In genomic region chr15:27771581-27771980, GRCm38 (mm10) we compare ENCODE assay signal across 10 mouse cellular contexts.
A peak's percentile ranks its signal among the peaks of the same experiment; 100 is the strongest.
DNase-seq lines count a peak whose midpoint lies in the region; ATAC-seq and TF ChIP-seq lines count a peak whose summit lies in the region.
"Had no signal": no experiment of that assay in that cellular context is flagged by ENCODE, and none has a peak within 500 bp of the region (broad histone marks: within the 10 kb centered on the region; RNA-seq: fewer than 3 reads in every experiment).

No protein-coding gene starts in this region.

- H3K27me3 ChIP-seq in kidney, embryonic 15.5 days: no peaks in the 10 kb centered on the region
- no peaks in the 10 kb centered on the region for H3K27me3 ChIP-seq in lung, postnatal 0 days (replicated peaks; ENCODE audit: insufficient read depth, low read length)
- H3K27me3 ChIP-seq: liver, embryonic 12.5 days had no signal

- H3K27ac ChIP-seq in kidney, embryonic 15.5 days: peak overlapping the region; percentile 81
- H3K27ac ChIP-seq in embryonic fibroblast, embryonic 13.5 days (ENCODE audit: insufficient read depth, low read length): peak overlapping the region; percentile 68
- no peak overlapping the region for H3K27ac ChIP-seq in lung, postnatal 0 days (ENCODE audit: low read length)
- H3K27ac ChIP-seq: liver, embryonic 12.5 days had no signal

- no peak for TF ChIP-seq CTCF in embryonic fibroblast, embryonic 13.5 days (IDR thresholded peaks at IDR 0.05; ENCODE audit: borderline replicate concordance, insufficient read depth, low read length)
- no peak for TF ChIP-seq CTCF in lung, postnatal 0 days (IDR thresholded peaks at IDR 0.05)

- no peaks in the 10 kb centered on the region for H3K9me3 ChIP-seq in kidney, embryonic 15.5 days (replicated peaks)
- no peaks in the 10 kb centered on the region for H3K9me3 ChIP-seq in lung, postnatal 0 days (ENCODE audit: low read length)
- H3K9me3 ChIP-seq: liver, embryonic 12.5 days had no signal

- H3K4me3 ChIP-seq in kidney, embryonic 15.5 days (replicated peaks): no peak overlapping the region
- no peak overlapping the region for H3K4me3 ChIP-seq in embryonic fibroblast, embryonic 13.5 days (ENCODE audit: insufficient read depth, low read length)
- H3K4me3 ChIP-seq in lung, postnatal 0 days (ENCODE audit: low read depth, low read length): no peak overlapping the region
- H3K4me3 ChIP-seq: liver, embryonic 12.5 days; myocyte had no signal

- peak; percentile 47; the same call in 1 of the 2 replicates for ATAC-seq in kidney, embryonic 15.5 days (replicated peaks; ENCODE audit: low FRiP score)
- peak; percentile 67 for ATAC-seq in lung, postnatal 0 days
- ATAC-seq: liver, embryonic 12.5 days had no signal

- no peak for DNase-seq in kidney, adult 8-10 months
- peak; percentile 70 for DNase-seq in adrenal gland, adult 8-10 months
- peak; percentile 58 for DNase-seq in lung, postnatal 0 days (ENCODE audit: low spot score)
- DNase-seq in left cerebral cortex, adult 8-10 months (ENCODE audit: low spot score in 2 of 2): no peak
- no peak for DNase-seq in layer of hippocampus, adult 9-11 months
- DNase-seq: cerebellum, postnatal 10 days had no signal

- peaks cover 69% of the 10 kb centered on the region for H3K36me3 ChIP-seq in kidney, embryonic 15.5 days
- peaks cover 38% of the 10 kb centered on the region for H3K36me3 ChIP-seq in lung, postnatal 0 days (ENCODE audit: insufficient read depth, low read length)

- WGBS in kidney, embryonic 15.5 days: 48% methylated on average over 7 of the region's 7 CpGs
- WGBS in lung, postnatal 0 days: 76% methylated on average over 7 of the region's 7 CpGs

- H3K4me1 ChIP-seq in kidney, embryonic 15.5 days: peaks cover 36% of the 10 kb centered on the region
- peaks cover 9% of the 10 kb centered on the region for H3K4me1 ChIP-seq in embryonic fibroblast, embryonic 13.5 days (ENCODE audit: control insufficient read depth, insufficient read depth, low read length)
- no peaks in the 10 kb centered on the region for H3K4me1 ChIP-seq in lung, postnatal 0 days (ENCODE audit: insufficient read depth, low read depth, low read length)

- no peak overlapping the region for H3K9ac ChIP-seq in kidney, embryonic 15.5 days
- no peak overlapping the region for H3K9ac ChIP-seq in lung, postnatal 0 days (replicated peaks; ENCODE audit: low read depth)
- H3K9ac ChIP-seq: liver, embryonic 12.5 days had no signal

- no peak for TF ChIP-seq EP300 in lung, postnatal 0 days (IDR thresholded peaks at IDR 0.05)

- H3K4me2 ChIP-seq in kidney, embryonic 15.5 days: no peak overlapping the region
- H3K4me2 ChIP-seq in lung, postnatal 0 days (replicated peaks; ENCODE audit: low read depth, low read length): no peak overlapping the region
- H3K4me2 ChIP-seq: liver, embryonic 12.5 days had no signal

- no peak for TF ChIP-seq POLR2A in embryonic fibroblast, embryonic 13.5 days (IDR thresholded peaks at IDR 0.05; ENCODE audit: low read depth, low read length)

Comparison
In these comparisons a context has a peak if more than half of its experiments do, and no peak if none do; other contexts are left out.
1. DNase-seq: peak in adrenal gland, adult 8-10 months (single experiment) and lung, postnatal 0 days (single experiment); none in kidney, adult 8-10 months (0 of 2), left cerebral cortex, adult 8-10 months (0 of 2) and layer of hippocampus, adult 9-11 months (single experiment).